Mouse (Mus musculus): ENCODE measurements around the gene Babam1. TPM values are rescaled to one million over a fixed set of nuclear protein-coding genes. Genes with fewer than 3 reads are reported as not detected.

The Babam1 gene
- polyA plus RNA-seq, 2 experiments: 50.6 to 53.6 TPM

DNA sequence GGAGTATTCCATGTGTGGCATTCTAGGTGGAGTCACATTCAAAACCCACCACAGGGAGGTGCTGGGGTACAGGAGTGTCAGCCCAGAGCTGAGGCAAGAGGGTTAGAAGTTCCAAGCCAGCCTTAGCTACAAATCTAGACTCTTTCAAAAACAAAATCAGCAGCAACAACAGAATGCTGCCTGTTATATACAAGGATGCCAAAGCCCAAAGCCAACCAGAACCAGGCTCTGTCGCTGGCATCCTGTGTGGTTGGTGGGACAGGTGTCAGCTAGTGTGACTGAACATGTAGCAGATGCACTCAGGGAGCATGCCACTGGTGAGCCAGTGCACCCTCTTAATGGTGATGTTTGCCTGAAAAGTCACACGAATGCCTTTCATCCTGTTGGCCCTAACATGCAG, 4.2 kb downstream of the Babam1 start:
- Histone ChIP-seq H3K9ac (replicated peaks) (no peak overlapping the region), H3K36me3 (replicated peaks; ENCODE audit: control insufficient read depth, insufficient read depth, low read depth) (peaks cover 2% of the 10 kb centered on the region; the same call in 1 of the 2 replicates), H3K27me3 (ENCODE audit: control insufficient read depth, insufficient read depth, low read length) (no peaks in the 10 kb centered on the region), H3K27ac (no peak overlapping the region), H3K4me2 (ENCODE audit: low read depth) (no peak overlapping the region), H3K4me3 (ENCODE audit: insufficient read depth in 1 of 2, low read depth in 2 of 2, low read length in 2 of 2) (no peak overlapping the region), H3K4me1 (replicated peaks; ENCODE audit: control insufficient read depth in 2 of 2, insufficient read depth in 2 of 2, low read length in 1 of 2) (peaks cover 14 to 19% of the 10 kb centered on the region in 2 experiments), H3K9me3 (ENCODE audit: control insufficient read depth, low read length) (no peaks in the 10 kb centered on the region)
- ATAC-seq (ENCODE audit: insufficient read depth): no peak
- TF ChIP-seq EP300 (IDR thresholded peaks at IDR 0.05; ENCODE audit: low read depth): no peak
- TF ChIP-seq CTCF (IDR thresholded peaks at IDR 0.05; ENCODE audit: low read depth): no peak
- WGBS (ENCODE audit: insufficient replicate concordance): 76% methylated on average over 2 of the region's 2 CpGs
- DNase-seq (ENCODE audit: low read depth in 3 of 3, low spot score in 3 of 3): no peak

DNA sequence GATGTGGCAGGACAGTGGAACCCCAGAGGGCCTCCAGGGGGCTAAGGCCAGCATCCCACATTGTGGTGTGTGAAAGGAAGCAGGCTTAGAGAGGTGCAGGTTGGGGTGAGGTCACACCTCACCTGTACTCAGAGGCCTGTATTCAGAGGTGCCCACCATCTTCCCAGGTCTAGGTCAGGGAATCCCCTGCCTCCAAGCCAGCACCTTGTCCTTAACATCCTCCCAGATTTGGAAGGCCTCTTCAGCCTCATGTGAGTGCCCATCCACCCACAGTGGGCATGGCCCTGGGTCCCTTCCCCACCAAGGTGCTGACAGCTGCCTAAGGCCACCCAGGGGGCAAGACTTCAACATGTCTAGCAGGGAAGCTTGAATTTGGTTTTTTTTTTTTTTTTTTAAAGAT, 4.8 kb downstream of the Babam1 start:
- no peak overlapping the region for H3K4me2 ChIP-seq (ENCODE audit: low read depth)
- no peak overlapping the region for H3K4me3 ChIP-seq (ENCODE audit: insufficient read depth in 1 of 2, low read depth in 2 of 2, low read length in 2 of 2)
- H3K4me1 ChIP-seq (replicated peaks; ENCODE audit: control insufficient read depth in 2 of 2, insufficient read depth in 2 of 2, low read length in 1 of 2): peaks cover 14% of the 10 kb centered on the region in 2 experiments
- TF ChIP-seq EP300 (IDR thresholded peaks at IDR 0.05; ENCODE audit: low read depth): no peak
- TF ChIP-seq CTCF (IDR thresholded peaks at IDR 0.05; ENCODE audit: low read depth): no peak
- no peak overlapping the region for H3K9ac ChIP-seq (replicated peaks)
- DNase-seq (ENCODE audit: low read depth in 3 of 3, low spot score in 3 of 3) (no peak), ATAC-seq (ENCODE audit: insufficient read depth) (no peak)
- no peaks in the 10 kb centered on the region for H3K9me3 ChIP-seq (ENCODE audit: control insufficient read depth, low read length)
- no peak overlapping the region for H3K27ac ChIP-seq
- H3K36me3 ChIP-seq (replicated peaks; ENCODE audit: control insufficient read depth, insufficient read depth, low read depth): peaks cover 2% of the 10 kb centered on the region; the same call in 1 of the 2 replicates
- H3K27me3 ChIP-seq (ENCODE audit: control insufficient read depth, insufficient read depth, low read length): no peaks in the 10 kb centered on the region

- Histone ChIP-seq H3K4me2 (ENCODE audit: low read depth) (no peak overlapping the region), H3K36me3 (replicated peaks; ENCODE audit: control insufficient read depth, insufficient read depth, low read depth) (peaks cover 9% of the 10 kb centered on the region), H3K4me3 (ENCODE audit: insufficient read depth in 1 of 2, low read depth in 2 of 2, low read length in 2 of 2) (no peak overlapping the region), H3K4me1 (replicated peaks; ENCODE audit: control insufficient read depth in 2 of 2, insufficient read depth in 2 of 2, low read length in 1 of 2) (peaks cover 10 to 12% of the 10 kb centered on the region in 2 experiments), H3K27me3 (ENCODE audit: control insufficient read depth, insufficient read depth, low read length) (no peaks in the 10 kb centered on the region), H3K27ac (no peak overlapping the region), H3K9me3 (ENCODE audit: control insufficient read depth, low read length) (no peaks in the 10 kb centered on the region), H3K9ac (replicated peaks) (no peak overlapping the region)
- ATAC-seq (ENCODE audit: insufficient read depth) (no peak), DNase-seq (ENCODE audit: low read depth in 3 of 3, low spot score in 3 of 3) (no peak)
- TF ChIP-seq EP300 (IDR thresholded peaks at IDR 0.05; ENCODE audit: low read depth) (no peak), CTCF (IDR thresholded peaks at IDR 0.05; ENCODE audit: low read depth) (no peak)
- 78% methylated on average over 9 of the region's 9 CpGs for WGBS (ENCODE audit: insufficient replicate concordance)
These were observed 5.8 kb downstream of the Babam1 start for GRCm38 (mm10) chr8:71402446-71402964.

DNA sequence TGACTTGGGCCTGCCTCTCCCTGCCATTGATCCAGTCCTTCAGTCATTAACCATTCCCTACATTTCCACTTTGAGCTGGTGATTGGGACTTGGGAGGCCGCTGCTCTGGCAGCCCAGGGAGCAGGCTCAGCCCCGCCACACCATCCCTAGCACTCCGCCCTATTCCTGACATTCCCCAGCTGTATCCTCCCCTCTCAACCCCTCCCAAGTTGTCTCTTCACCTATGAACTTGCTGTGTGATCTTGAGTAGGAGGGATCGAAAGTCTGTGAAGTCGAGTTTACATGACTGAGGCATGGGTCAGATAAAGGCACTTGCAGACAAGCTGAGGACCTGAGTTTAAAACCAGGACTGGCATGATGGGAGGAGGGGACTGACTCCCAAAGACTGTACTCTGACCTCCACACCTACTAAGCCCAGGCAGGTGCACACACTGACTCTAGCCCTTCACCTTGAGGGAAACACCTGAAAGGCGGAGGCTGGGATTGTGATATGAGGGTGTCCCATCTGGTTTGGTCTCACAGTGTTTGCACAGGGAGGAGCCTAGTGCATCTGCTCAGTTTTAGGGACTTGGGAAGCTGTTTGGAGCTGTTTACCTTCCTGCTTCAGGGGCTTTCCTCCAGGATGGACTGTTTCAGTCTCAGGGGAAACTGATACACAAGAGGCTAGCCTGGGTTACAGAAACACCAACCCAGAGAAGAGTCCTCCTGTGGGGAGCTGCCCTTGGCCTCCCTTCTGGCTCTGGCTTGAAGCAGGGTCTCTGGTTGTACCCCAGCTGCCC, 6.6 kb downstream of the Babam1 start:
- no peak overlapping the region for H3K27ac ChIP-seq
- H3K9me3 ChIP-seq (ENCODE audit: control insufficient read depth, low read length): no peaks in the 10 kb centered on the region
- no peak for DNase-seq (ENCODE audit: low read depth in 3 of 3, low spot score in 3 of 3)
- no peak overlapping the region for H3K4me3 ChIP-seq (ENCODE audit: insufficient read depth in 1 of 2, low read depth in 2 of 2, low read length in 2 of 2)
- H3K4me1 ChIP-seq (replicated peaks; ENCODE audit: control insufficient read depth in 2 of 2, insufficient read depth in 2 of 2, low read length in 1 of 2): peaks cover 8 to 10% of the 10 kb centered on the region in 2 experiments
- H3K9ac ChIP-seq (replicated peaks): no peak overlapping the region
- ATAC-seq (ENCODE audit: insufficient read depth): no peak
- whole genome bisulfite sequencing (ENCODE audit: insufficient replicate concordance): 75% methylated on average over 6 of the region's 6 CpGs
- H3K27me3 ChIP-seq (ENCODE audit: control insufficient read depth, insufficient read depth, low read length): no peaks in the 10 kb centered on the region
- H3K4me2 ChIP-seq (ENCODE audit: low read depth): no peak overlapping the region
- TF ChIP-seq EP300 (IDR thresholded peaks at IDR 0.05; ENCODE audit: low read depth) (no peak), CTCF (IDR thresholded peaks at IDR 0.05; ENCODE audit: low read depth) (no peak)
- H3K36me3 ChIP-seq (replicated peaks; ENCODE audit: control insufficient read depth, insufficient read depth, low read depth): peaks cover 17% of the 10 kb centered on the region

DNA sequence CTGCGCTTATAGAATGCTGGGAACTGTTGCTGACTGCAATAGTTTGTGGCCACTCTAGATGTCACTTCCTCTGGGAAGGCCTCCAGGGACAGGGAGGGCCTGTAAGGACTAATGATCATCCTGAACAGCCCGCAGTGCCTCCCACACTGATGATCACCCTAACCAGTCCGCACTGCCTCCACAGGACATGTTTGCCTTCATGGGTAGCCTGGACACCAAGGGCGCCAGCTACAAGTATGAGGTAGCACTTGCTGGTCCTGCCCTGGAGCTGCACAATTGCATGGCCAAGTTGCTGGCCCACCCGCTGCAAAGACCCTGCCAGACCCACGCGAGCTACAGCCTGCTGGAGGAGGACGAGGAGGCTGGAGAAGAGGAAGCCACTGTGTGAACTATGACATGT, 7.3 kb downstream of the Babam1 start:
- Histone ChIP-seq H3K4me1 (replicated peaks; ENCODE audit: control insufficient read depth in 2 of 2, insufficient read depth in 2 of 2, low read length in 1 of 2) (peaks cover 8 to 10% of the 10 kb centered on the region in 2 experiments), H3K9me3 (ENCODE audit: control insufficient read depth, low read length) (no peaks in the 10 kb centered on the region), H3K4me3 (ENCODE audit: insufficient read depth in 1 of 2, low read depth in 2 of 2, low read length in 2 of 2) (no peak overlapping the region), H3K27ac (no peak overlapping the region), H3K4me2 (ENCODE audit: low read depth) (no peak overlapping the region), H3K36me3 (replicated peaks; ENCODE audit: control insufficient read depth, insufficient read depth, low read depth) (peaks cover 22% of the 10 kb centered on the region), H3K9ac (replicated peaks) (no peak overlapping the region), H3K27me3 (ENCODE audit: control insufficient read depth, insufficient read depth, low read length) (no peaks in the 10 kb centered on the region)
- DNase-seq (ENCODE audit: low read depth in 3 of 3, low spot score in 3 of 3) (no peak), ATAC-seq (ENCODE audit: insufficient read depth) (no peak)
- 73% methylated on average over 8 of the region's 8 CpGs for WGBS (ENCODE audit: insufficient replicate concordance)
- no peak for TF ChIP-seq CTCF (IDR thresholded peaks at IDR 0.05; ENCODE audit: low read depth)
- TF ChIP-seq EP300 (IDR thresholded peaks at IDR 0.05; ENCODE audit: low read depth): no peak
